Mouse (Mus musculus) olfactory bulb, adult 2 months (tissue): ENCODE results near the gene Map7.

Experiments used
- CTCF ChIP-seq: fragments of 200-500 bp; IDR thresholded peaks from 2 replicates; pipeline ENCODE4 v1.5.1; 2012; ENCODE audit warnings: low read depth, mild to moderate bottlenecking, low read length, moderate library complexity; ENCODE audit not compliant: insufficient read depth
- POLR2A ChIP-seq: fragments of 200-500 bp; IDR thresholded peaks from 2 replicates; pipeline ENCODE4 v1.6.1; 2012; ENCODE audit warnings: mild to moderate bottlenecking, low read depth, low read length, moderate library complexity; ENCODE audit not compliant: insufficient read depth

DNA sequence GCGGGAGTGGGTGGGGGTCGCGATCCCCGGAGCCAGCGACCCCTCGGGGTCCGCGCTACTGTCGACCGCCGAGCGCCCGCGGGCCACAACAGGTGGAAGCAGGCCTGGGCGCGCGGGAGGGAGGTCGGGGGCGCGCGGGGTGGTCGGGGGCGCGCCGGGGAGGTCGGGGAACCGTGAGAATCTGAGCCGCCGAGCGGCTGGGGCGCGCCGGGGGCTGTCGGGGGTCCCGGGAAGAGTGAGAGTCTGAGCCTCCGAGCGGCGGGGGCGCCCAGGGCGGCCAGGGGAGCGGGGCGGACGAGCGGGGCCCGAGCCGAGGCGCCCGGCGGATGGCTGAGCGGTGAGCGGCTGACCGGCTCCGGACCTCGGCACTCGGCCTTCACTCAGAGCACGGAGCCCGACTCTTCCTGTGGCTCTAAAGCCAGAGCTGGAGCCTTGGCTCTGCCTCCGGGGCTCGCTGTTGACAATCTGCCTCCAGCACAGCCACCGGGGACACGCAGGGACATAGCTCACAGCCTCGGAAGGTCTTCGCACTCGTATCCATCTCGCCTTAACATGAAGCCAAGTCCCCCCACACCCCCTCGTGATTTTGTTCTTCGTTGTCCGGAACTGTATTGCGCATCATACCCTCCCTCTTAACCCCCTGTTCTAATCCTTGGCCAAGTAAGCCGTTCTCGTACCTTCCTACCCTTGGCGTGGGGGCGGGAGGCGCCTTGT lies 1.0 kb downstream of the Map7 start:
- no peak for TF ChIP-seq CTCF
- TF ChIP-seq POLR2A = no peak
